In genomic region chr2:160561711-160562110, GRCm38 (mm10) we compare ENCODE assay signal across 16 mouse cellular contexts.
DNase-seq lines count a peak whose midpoint lies in the region; ATAC-seq lines count a peak whose summit lies in the region.
"Had no signal": no experiment of that assay in that cellular context is flagged by ENCODE, and none has a peak within 500 bp of the region (broad histone marks: within the 10 kb centered on the region; RNA-seq: fewer than 3 reads in every experiment).

No protein-coding gene starts in this region.

- H3K9me3 ChIP-seq in midbrain, embryonic 11.5 days (ENCODE audit: control insufficient read depth, low read length) = no peaks in the 10 kb centered on the region
- H3K9me3 ChIP-seq in midbrain, embryonic 16.5 days (replicated peaks; ENCODE audit: control insufficient read depth, low read length, poor library complexity, severe bottlenecking) = no peaks in the 10 kb centered on the region
- no peaks in the 10 kb centered on the region for H3K9me3 ChIP-seq in limb, embryonic 10.5 days (replicated peaks)
- H3K9me3 ChIP-seq: heart, embryonic 13.5 days; hindbrain, embryonic 15.5 days had no signal

- DNase-seq in midbrain, embryonic 11.5 days (ENCODE audit: low spot score, missing footprints) = no peak
- DNase-seq in testis, postnatal 10 days (ENCODE audit: low spot score) = peak; percentile 5
- DNase-seq in testis, postnatal 14 days (ENCODE audit: low spot score) = no peak
- peak; percentile 19 for DNase-seq in limb, embryonic 10.5 days (ENCODE audit: low spot score)
- no peak for DNase-seq in lung, postnatal 25 days (ENCODE audit: low spot score)
- no peak for DNase-seq in thymus, postnatal 25 days
- DNase-seq: adrenal gland, postnatal 14 days; cerebellum, adult 18-20 months; cerebellum, adult 9-11 months; cerebellum, postnatal 36 days; gastrocnemius, postnatal 14 days; heart, postnatal 36 days had no signal

- 23% methylated on average over 14 of the region's 14 CpGs for WGBS in midbrain, embryonic 11.5 days
- 16% methylated on average over 14 of the region's 14 CpGs for WGBS in midbrain, embryonic 16.5 days
- 88% methylated on average over 14 of the region's 14 CpGs for WGBS in limb, embryonic 10.5 days

- no peaks in the 10 kb centered on the region for H3K27me3 ChIP-seq in midbrain, embryonic 11.5 days (ENCODE audit: control insufficient read depth, insufficient read depth, low read length)
- no peaks in the 10 kb centered on the region; the same call in 1 of the 2 replicates for H3K27me3 ChIP-seq in midbrain, embryonic 16.5 days (ENCODE audit: control insufficient read depth, insufficient read depth, low read depth, low read length)
- H3K27me3 ChIP-seq in limb, embryonic 10.5 days (ENCODE audit: low read depth, poor library complexity, severe bottlenecking) = no peaks in the 10 kb centered on the region
- H3K27me3 ChIP-seq: heart, embryonic 13.5 days had no signal

- no peaks in the 10 kb centered on the region for H3K36me3 ChIP-seq in midbrain, embryonic 11.5 days (ENCODE audit: control insufficient read depth, insufficient read depth, low read length)
- no peaks in the 10 kb centered on the region for H3K36me3 ChIP-seq in midbrain, embryonic 16.5 days (ENCODE audit: control insufficient read depth, insufficient read depth, low read length)
- no peaks in the 10 kb centered on the region for H3K36me3 ChIP-seq in limb, embryonic 10.5 days
- H3K36me3 ChIP-seq: heart, embryonic 13.5 days; hindbrain, embryonic 15.5 days had no signal

- ATAC-seq in midbrain, embryonic 11.5 days (ENCODE audit: low FRiP score) = peak; percentile 63
- no peak for ATAC-seq in midbrain, embryonic 16.5 days
- ATAC-seq: forebrain, embryonic 16.5 days had no signal

- H3K4me1 ChIP-seq in midbrain, embryonic 11.5 days (ENCODE audit: control insufficient read depth, insufficient read depth, low read length) = no peaks in the 10 kb centered on the region
- H3K4me1 ChIP-seq in midbrain, embryonic 16.5 days (ENCODE audit: control insufficient read depth, insufficient read depth, low read length) = no peaks in the 10 kb centered on the region
- 0 out of 2 replicates have a peak, but pooled peaks cover 4% of the 10 kb centered on the region for H3K4me1 ChIP-seq in limb, embryonic 10.5 days
- H3K4me1 ChIP-seq: heart, embryonic 13.5 days; hindbrain, embryonic 15.5 days had no signal

- H3K4me3 ChIP-seq in midbrain, embryonic 11.5 days (ENCODE audit: low read depth, low read length) = no peak overlapping the region
- H3K4me3 ChIP-seq in midbrain, embryonic 16.5 days (ENCODE audit: low read depth, low read length) = no peak overlapping the region
- no peak overlapping the region for H3K4me3 ChIP-seq in limb, embryonic 10.5 days
- H3K4me3 ChIP-seq: heart, embryonic 13.5 days; hindbrain, embryonic 15.5 days had no signal

- H3K4me2 ChIP-seq in midbrain, embryonic 11.5 days = no peak overlapping the region
- H3K4me2 ChIP-seq in midbrain, embryonic 16.5 days (ENCODE audit: low read length) = no peak overlapping the region
- H3K4me2 ChIP-seq: heart, embryonic 13.5 days; hindbrain, embryonic 15.5 days had no signal

- H3K9ac ChIP-seq in midbrain, embryonic 11.5 days (ENCODE audit: low read length) = no peak overlapping the region
- H3K9ac ChIP-seq in midbrain, embryonic 16.5 days (ENCODE audit: low read depth, low read length) = no peak overlapping the region
- H3K9ac ChIP-seq: heart, embryonic 13.5 days; hindbrain, embryonic 15.5 days had no signal

- H3K27ac ChIP-seq in midbrain, embryonic 11.5 days (ENCODE audit: low read depth, low read length) = no peak overlapping the region
- H3K27ac ChIP-seq in midbrain, embryonic 16.5 days (ENCODE audit: low read length) = no peak overlapping the region
- no peak overlapping the region for H3K27ac ChIP-seq in limb, embryonic 10.5 days
- H3K27ac ChIP-seq: heart, embryonic 13.5 days; hindbrain, embryonic 15.5 days had no signal

Comparison
In these comparisons a context has a peak if more than half of its experiments do, and no peak if none do; other contexts are left out.
1. DNase-seq: peak in testis, postnatal 10 days (single experiment) and limb, embryonic 10.5 days (single experiment); none in midbrain, embryonic 11.5 days (single experiment), testis, postnatal 14 days (single experiment), lung, postnatal 25 days (single experiment) and thymus, postnatal 25 days (single experiment).